Mouse (Mus musculus) myocyte (in vitro differentiated cells): ENCODE measurements around the gene Gm21969. TPM values are rescaled to one million over a fixed set of nuclear protein-coding genes. Genes with fewer than 3 reads are reported as not detected.

Source experiments
- H3K27me3 ChIP-seq: one replicate; pipeline ENCODE4 v1.6.1; 2011; ENCODE audit not compliant: control insufficient read depth, insufficient read depth, insufficient read length
- H3K36me3 ChIP-seq: one replicate; pipeline ENCODE4 v1.6.1; 2011; ENCODE audit not compliant: control insufficient read depth, insufficient read depth
- H3K4me2 ChIP-seq: one replicate; pipeline ENCODE4 v1.6.1; 2011; ENCODE audit warnings: low read depth, control low read depth
- H3K4me3 ChIP-seq: one replicate; pipeline ENCODE4 v1.5.1; 2011; ENCODE audit warnings: mild to moderate bottlenecking, control low read depth, moderate library complexity
- H3K79me2 ChIP-seq: one replicate; pipeline ENCODE4 v1.6.1; 2011; ENCODE audit not compliant: control insufficient read depth, insufficient read depth
- H3ac ChIP-seq: one replicate; pipeline ENCODE4 v1.6.1; 2011; ENCODE audit not compliant: control insufficient read depth, insufficient read length
- CEBPB ChIP-seq: IDR thresholded peaks from 2 replicates; pipeline ENCODE4 v1.6.1; 2011; ENCODE audit warnings: mild to moderate bottlenecking, moderate library complexity; ENCODE audit not compliant: poor library complexity, insufficient read depth, severe bottlenecking
- E2F4 ChIP-seq: IDR thresholded peaks from one replicate; pipeline ENCODE4 v1.6.1; 2011; ENCODE audit warnings: mild to moderate bottlenecking, control low read depth, moderate library complexity; ENCODE audit not compliant: insufficient read depth
- MAX ChIP-seq: IDR thresholded peaks from one replicate; pipeline ENCODE4 v1.6.1; 2011; ENCODE audit warnings: low read depth, mild to moderate bottlenecking, control low read depth
- MYOD1 ChIP-seq, 3 experiments: IDR thresholded peaks; one replicate each; pipeline ENCODE4 v1.6.1; 2011; ENCODE audit warnings: control low read depth in 2 of 3, low read depth in 2 of 3, mild to moderate bottlenecking in 2 of 3, moderate library complexity in 1 of 3; ENCODE audit not compliant: insufficient read length in 2 of 3, control insufficient read depth in 1 of 3
- MYOG ChIP-seq, 3 experiments: IDR thresholded peaks; one replicate each; pipeline ENCODE4 v1.6.1; 2011; ENCODE audit warnings: control low read depth in 2 of 3, low read depth in 2 of 3, mild to moderate bottlenecking in 2 of 3; ENCODE audit not compliant: insufficient read length in 2 of 3, control insufficient read depth in 1 of 3, insufficient read depth in 1 of 3
- POLR2A ChIP-seq: IDR thresholded peaks from one replicate; pipeline ENCODE4 v1.6.1; 2011; ENCODE audit warnings: low read depth, mild to moderate bottlenecking, control low read depth, moderate library complexity; ENCODE audit not compliant: insufficient read length
- POLR2AphosphoS2 ChIP-seq: IDR thresholded peaks from one replicate; pipeline ENCODE4 v1.6.1; 2011; ENCODE audit warnings: low read depth, control low read depth; ENCODE audit not compliant: insufficient read length
- REST ChIP-seq: IDR thresholded peaks from one replicate; pipeline ENCODE4 v1.6.1; 2011; ENCODE audit warnings: mild to moderate bottlenecking, control low read depth, moderate library complexity; ENCODE audit not compliant: insufficient read depth, insufficient read length
- SRF ChIP-seq: IDR thresholded peaks from one replicate; pipeline ENCODE4 v1.6.1; 2011; ENCODE audit warnings: low read depth; ENCODE audit not compliant: control insufficient read depth, insufficient read length
- TCF12 ChIP-seq: IDR thresholded peaks from one replicate; pipeline ENCODE4 v1.6.1; 2011; ENCODE audit warnings: mild to moderate bottlenecking, control low read depth; ENCODE audit not compliant: poor library complexity, insufficient read depth, severe bottlenecking
- TCF3 ChIP-seq: IDR thresholded peaks from one replicate; pipeline ENCODE4 v1.6.1; 2011; ENCODE audit warnings: low read depth, control low read depth; ENCODE audit not compliant: insufficient read length
- USF1 ChIP-seq: IDR thresholded peaks from one replicate; pipeline ENCODE4 v1.6.1; 2011; ENCODE audit warnings: low read depth, mild to moderate bottlenecking, control low read depth, moderate library complexity
- polyA plus RNA-seq: library from polyadenylated mRNA; unstranded; fragments of >200 nt; fragmentation: generic; extraction: Trizol; gene quantifications from one replicate; pipeline ENCODE4 v1.2.1, GENCODE M21; 2012; ENCODE audit warnings: missing spikeins

Gene Gm21969
- polyA plus RNA-seq, 1 experiment, result 0.06 TPM

DNA sequence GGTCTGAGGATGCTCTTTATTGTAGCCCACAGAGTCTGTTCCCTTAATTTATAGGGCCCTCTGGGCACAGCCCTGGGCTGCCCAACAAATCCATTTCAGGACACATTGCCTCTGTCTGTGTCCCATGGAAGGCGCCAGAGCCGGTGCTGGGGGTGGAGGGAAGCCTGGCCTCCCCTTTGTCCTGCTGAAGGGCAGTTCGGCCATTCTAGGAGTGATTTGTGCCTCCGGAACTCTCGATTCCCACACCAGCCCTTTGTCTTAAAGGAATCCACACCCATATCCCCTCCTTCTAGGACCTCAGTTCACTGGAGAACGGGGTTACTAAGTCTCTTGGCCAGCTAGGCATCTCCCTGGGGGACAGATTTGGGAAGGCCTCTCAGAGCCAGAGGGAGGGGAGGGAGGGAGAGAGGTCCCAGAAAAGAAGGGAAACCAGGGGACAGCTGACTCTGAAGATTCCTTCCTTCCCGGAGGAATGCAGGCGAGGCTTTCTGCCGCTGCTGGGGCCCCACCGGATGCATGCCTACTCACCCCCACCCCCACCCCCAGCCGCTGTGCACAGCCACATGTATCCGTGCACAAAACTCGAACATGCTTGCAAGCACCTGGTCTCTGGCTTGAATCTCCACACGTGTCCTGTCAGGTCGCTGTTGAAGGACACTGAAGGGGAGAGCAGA, 22.2 kb upstream of the Gm21969 start:
- H3K36me3 ChIP-seq, result no peaks in the 10 kb centered on the region
- peak overlapping the region; percentile 98 for H3K4me2 ChIP-seq
- no peak overlapping the region for H3ac ChIP-seq
- peaks cover 92% of the 10 kb centered on the region for H3K79me2 ChIP-seq
- no peaks in the 10 kb centered on the region for H3K27me3 ChIP-seq
- H3K4me3 ChIP-seq, result peak overlapping the region; percentile 20
- TF ChIP-seq MYOD1 (IDR thresholded peaks at IDR 0.05; ENCODE audit: control insufficient read depth in 1 of 3, insufficient read length in 2 of 3, low read depth in 2 of 3), result peak in 2 of 3 experiments; percentile 23 to 48
- peak in 2 of 3 experiments; percentile 15 to 74 for TF ChIP-seq MYOG (IDR thresholded peaks at IDR 0.05; ENCODE audit: control insufficient read depth in 1 of 3, insufficient read depth in 1 of 3, insufficient read length in 2 of 3, low read depth in 2 of 3)
- TF ChIP-seq MAX, result no peak
- TF ChIP-seq POLR2A, result peak; percentile 36

DNA sequence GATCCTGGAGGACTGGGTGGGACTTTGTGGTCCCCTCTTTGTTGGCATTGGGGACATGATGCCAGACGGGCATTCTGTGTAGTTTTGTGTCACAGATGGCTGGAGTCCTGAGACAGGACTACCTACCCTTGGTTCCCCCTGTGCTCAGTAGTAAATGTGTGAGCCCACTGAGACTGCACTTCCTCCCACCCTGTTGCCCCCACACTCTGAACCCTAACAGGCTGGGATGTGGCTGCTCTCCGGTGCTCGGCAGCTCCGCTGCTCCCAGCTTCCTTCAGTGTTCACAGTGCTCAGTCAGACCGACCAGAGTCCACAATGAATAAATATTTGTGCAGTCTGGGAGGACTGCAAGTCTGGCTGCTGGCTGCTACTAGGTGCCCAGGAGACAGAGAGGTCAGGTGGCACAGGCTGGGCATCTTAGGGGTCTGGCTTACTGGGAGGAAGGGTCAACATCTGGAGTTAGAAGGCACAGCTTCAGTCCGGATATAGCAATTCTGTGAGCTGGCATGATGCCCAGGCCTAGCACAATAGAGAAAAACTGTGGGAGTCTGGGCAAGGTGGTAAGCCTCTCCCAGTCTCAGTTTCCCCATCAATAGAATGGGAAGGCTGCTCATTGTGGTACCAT, 21.4 kb upstream of the Gm21969 start:
- H3ac ChIP-seq, result no peak overlapping the region
- peak overlapping the region; percentile 20 for H3K4me3 ChIP-seq
- H3K27me3 ChIP-seq, result no peaks in the 10 kb centered on the region
- no peaks in the 10 kb centered on the region for H3K36me3 ChIP-seq
- peaks cover 92% of the 10 kb centered on the region for H3K79me2 ChIP-seq
- TF ChIP-seq TCF12 (no peak), SRF (no peak), USF1 (no peak), MAX (no peak), MYOD1 (IDR thresholded peaks at IDR 0.05; ENCODE audit: control insufficient read depth in 1 of 3, insufficient read length in 2 of 3, low read depth in 2 of 3) (no peak), CEBPB (no peak), POLR2A (no peak), TCF3 (no peak)
- peak overlapping the region; percentile 98 for H3K4me2 ChIP-seq

DNA sequence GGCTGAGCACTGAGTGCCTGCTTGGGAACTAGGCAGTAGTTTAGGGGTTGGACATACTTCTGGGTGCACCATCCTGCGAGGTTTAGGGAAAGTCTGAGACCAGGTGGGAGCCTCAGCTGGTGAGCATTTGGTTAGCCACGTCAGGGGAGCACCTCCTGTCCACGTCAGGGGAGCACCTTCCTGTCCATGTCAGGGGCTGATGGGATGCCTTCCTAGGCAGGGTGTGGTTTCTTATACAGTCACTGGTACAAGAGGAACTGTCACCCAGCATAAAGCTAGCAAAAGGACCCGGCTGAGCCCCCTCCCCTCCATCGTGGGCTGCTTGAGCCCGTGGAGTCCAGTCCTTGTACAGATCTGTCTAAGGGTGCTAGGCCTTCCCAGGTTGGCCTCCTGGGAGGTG, 20.6 kb upstream of the Gm21969 start:
- no peak for TF ChIP-seq MYOG (IDR thresholded peaks at IDR 0.05; ENCODE audit: control insufficient read depth in 1 of 3, insufficient read depth in 1 of 3, insufficient read length in 2 of 3, low read depth in 2 of 3)
- no peak for TF ChIP-seq CEBPB
- no peak for TF ChIP-seq SRF
- TF ChIP-seq MAX, result no peak
- no peak for TF ChIP-seq REST
- TF ChIP-seq TCF3, result no peak
- no peak for TF ChIP-seq USF1
- Histone ChIP-seq H3ac (no peak overlapping the region), H3K4me3 (no peak overlapping the region), H3K79me2 (peaks cover 92% of the 10 kb centered on the region), H3K27me3 (no peaks in the 10 kb centered on the region), H3K36me3 (no peaks in the 10 kb centered on the region), H3K4me2 (peak overlapping the region; percentile 98)

DNA sequence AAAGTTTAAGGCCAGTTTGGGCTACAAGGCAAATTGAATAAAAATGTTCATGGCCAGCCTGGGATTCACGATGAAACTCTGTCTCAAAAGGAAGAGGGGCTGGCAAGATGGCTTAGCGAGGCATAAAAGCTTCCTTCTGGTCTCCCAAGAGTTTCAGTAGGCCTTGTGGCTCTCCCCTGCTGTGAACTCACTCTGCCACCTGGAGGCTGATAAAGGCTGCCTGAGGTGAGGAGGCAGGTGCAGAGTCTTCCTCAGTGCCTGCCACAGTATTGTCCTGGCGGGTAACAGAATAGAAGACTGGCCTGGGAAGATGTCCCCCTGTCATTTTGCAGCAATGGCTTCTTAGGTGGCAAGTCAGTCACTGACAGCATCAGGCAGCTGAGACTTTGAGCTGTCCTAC, 20.1 kb upstream of the Gm21969 start:
- Histone ChIP-seq H3K79me2 (peaks cover 88% of the 10 kb centered on the region), H3K36me3 (no peaks in the 10 kb centered on the region), H3K27me3 (no peaks in the 10 kb centered on the region), H3K4me3 (no peak overlapping the region), H3ac (no peak overlapping the region), H3K4me2 (no peak overlapping the region)
- TF ChIP-seq MAX, result no peak
- no peak for TF ChIP-seq USF1
- TF ChIP-seq POLR2AphosphoS2, result no peak
- no peak for TF ChIP-seq REST
- TF ChIP-seq CEBPB, result no peak

DNA sequence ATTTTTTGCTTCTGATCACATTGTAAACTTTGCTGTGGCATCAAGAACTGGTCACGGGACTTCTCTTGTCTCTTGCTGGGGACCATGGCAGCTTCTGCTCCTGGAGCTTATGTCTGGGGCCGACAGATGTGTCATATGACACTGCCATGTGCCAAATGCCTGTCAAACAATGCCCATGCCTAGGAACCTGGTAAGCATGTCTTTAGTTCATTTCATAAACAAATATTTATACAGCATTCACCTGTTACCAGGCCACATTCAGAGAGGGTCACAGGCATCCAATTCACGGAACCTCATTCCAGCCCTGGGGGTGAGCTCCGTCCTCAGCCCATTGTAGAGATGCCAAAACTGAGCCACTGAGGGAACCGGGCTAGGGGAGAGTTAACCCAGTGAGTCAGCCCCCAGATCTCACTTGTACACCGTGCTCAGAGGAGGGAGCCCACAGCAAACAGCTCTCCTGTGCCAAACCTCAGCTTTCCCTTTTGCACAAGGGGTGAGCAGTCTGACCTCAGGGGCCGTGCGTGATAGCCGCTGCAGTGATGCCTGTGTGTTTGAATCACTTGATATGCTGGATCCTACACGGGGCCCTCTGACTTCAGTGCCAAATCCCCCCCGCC, 19.2 kb upstream of the Gm21969 start:
- Histone ChIP-seq H3ac (no peak overlapping the region), H3K4me3 (no peak overlapping the region), H3K36me3 (no peaks in the 10 kb centered on the region), H3K27me3 (no peaks in the 10 kb centered on the region), H3K4me2 (peak overlapping the region; percentile 18), H3K79me2 (peaks cover 85% of the 10 kb centered on the region)
- no peak for TF ChIP-seq TCF3
- TF ChIP-seq SRF, result no peak
- no peak for TF ChIP-seq POLR2AphosphoS2
- no peak for TF ChIP-seq E2F4
- no peak for TF ChIP-seq MYOD1 (IDR thresholded peaks at IDR 0.05; ENCODE audit: control insufficient read depth in 1 of 3, insufficient read length in 2 of 3, low read depth in 2 of 3)
- TF ChIP-seq REST, result no peak
- no peak for TF ChIP-seq MAX
- TF ChIP-seq POLR2A, result no peak
- no peak for TF ChIP-seq USF1
- no peak for TF ChIP-seq TCF12
- no peak for TF ChIP-seq CEBPB
- TF ChIP-seq MYOG (IDR thresholded peaks at IDR 0.05; ENCODE audit: control insufficient read depth in 1 of 3, insufficient read depth in 1 of 3, insufficient read length in 2 of 3, low read depth in 2 of 3), result no peak
